Mouse (Mus musculus) layer of hippocampus, postnatal 14 days (tissue): ENCODE results near the gene 6030468B19Rik. TPM values are rescaled to one million over a fixed set of nuclear protein-coding genes. Genes with fewer than 3 reads are reported as not detected.
"Not testable (repeated sequence)": the region's sequence is repeated elsewhere in the genome, so short reads cannot be mapped to it uniquely, and the experiment has no call there.

Experiments used
- DNase-seq, 2 experiments: peaks; one replicate each; pipeline ENCODE4 v3.0.0; 2021 to 2022; ENCODE audit warnings: low spot score in 2 of 2, mixed read lengths in 1 of 2
- total RNA-seq, 2 experiments: library from RNA; stranded (reverse); gene quantifications; 2 replicates each; pipeline ENCODE4 v1.2.3; 2021

6030468B19Rik gene
- total RNA-seq, 2 experiments from 2014 or later: 0.51 TPM; not detected in 1

DNA sequence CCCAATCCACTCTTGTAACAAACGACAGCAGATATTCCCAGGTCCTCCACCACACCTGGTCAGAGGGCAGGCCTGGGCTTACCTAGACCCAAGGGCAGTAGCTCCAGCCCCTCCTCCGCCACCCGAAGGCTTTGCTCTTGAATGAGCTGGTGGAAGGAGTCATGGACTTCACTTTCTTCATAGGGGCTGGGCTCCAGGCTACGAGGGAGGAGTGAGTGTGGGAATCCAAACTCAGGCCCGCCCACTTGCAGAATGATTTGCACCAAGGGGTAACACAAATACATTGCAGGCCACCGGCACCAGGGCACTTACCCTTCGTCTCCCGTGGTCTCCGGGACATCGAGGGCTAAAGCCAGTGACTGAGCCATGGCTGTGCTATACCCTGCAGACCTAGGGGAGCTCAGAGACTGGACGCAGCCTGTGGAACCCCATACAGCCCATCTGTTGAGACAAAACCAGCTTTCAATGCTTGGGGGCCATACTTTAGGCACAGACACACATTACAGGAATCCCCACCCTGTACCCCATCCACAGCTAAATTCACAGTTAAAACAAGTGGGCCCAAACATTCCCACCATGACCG is 18.5 kb upstream of the 6030468B19Rik start:
- no peak for DNase-seq

DNA sequence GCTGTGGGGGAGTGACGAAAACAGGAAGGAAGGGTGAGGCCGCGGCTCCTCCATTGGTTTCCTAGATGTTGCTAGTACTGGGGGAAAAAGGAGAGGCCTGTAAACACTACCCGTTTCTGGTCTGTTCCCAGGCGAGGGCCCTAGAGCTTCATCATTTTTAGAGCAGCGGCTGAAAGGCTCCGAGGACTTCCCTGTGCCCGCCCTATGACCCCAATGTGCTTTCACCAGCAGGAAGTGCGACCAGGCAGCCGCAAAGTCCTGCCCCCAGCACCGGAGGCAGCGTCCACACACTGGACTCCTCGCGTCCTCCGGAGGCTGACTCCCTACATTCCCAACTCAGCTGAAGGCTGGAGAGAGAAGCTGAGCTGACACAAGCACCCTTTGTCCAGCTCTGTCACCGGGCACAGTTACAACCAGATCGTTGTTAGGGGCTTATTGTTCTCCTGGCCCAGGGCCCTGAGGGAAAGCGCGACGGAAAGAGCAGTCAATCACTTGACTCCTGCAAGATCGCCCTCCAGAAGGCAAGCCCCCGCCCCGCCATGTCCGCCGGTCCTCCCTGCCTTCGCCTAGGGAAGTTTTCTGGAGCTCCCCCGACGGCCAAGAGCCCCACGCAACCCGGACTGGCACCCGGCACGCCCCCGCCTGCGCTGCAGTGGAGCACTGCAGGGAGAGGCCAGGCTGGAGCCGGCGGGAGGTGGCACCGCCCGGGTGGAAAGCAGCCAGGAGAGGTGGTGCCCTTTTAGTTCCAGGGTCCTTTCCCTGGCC is 17.8 kb upstream of the 6030468B19Rik start:
- DNase-seq: no peak

GRCm38 (mm10) chr11:117780199-117780515 is 17.3 kb upstream of the 6030468B19Rik start:
- DNase-seq: no peak

- DNase-seq: no peak
Observed at GRCm38 (mm10) chr11:117780582-117781111, 16.8 kb upstream of the 6030468B19Rik start.

- DNase-seq: no peak
Observed at GRCm38 (mm10) chr11:117781199-117781821, 16.1 kb upstream of the 6030468B19Rik start.

GRCm38 (mm10) chr11:117781993-117782704 is 15.3 kb upstream of the 6030468B19Rik start, which contains the start of the genes Tmc8 and Tmc6:
Gene Tmc8 (plus strand): TSS chr11:117782076.
Gene Tmc6 (minus strand): TSS chr11:117782198.
- DNase-seq: no peak

DNA sequence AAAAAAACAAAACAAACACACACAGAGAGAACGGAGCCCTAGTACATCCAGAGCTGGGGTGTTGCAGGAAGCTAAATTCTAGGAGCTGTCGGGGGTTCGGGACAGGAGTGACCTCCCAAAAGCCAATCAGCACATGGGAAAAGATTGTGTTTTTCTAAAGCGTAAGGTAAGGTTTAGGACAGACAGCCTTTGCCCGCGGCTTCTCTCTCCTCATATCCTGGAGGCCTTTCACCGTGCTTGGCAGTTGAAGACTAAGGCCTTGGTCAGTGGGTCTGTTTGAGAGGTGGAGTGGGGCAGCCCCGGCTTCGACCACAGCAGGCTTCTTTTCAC is 14.8 kb upstream of the 6030468B19Rik start:
- no peak for DNase-seq

DNA sequence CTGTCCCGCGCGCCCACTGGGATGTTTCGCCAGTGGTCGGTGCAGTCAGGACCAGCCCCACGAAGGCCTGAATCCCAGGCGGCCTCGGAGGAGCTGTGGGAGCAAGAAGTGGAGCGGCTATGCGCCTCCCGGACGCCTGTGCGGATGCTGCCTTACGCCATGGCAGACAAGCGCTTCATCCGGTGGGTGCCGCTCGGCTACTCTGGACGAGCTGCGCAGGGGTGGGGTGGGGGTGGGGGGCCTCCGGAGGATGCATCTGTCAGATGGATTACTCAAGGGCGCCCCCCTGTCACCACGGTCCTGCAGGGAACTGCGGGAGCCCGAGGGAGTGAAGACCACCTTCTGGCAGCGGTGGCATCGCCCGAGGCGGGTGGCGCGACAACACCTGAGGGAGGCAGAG is 14.4 kb upstream of the 6030468B19Rik start:
- peak; percentile 61 to 67 for DNase-seq

GRCm38 (mm10) chr11:117783683-117784309 is 13.7 kb upstream of the 6030468B19Rik start:
- no peak for DNase-seq

GRCm38 (mm10) chr11:117786294-117786693 is 11.2 kb upstream of the 6030468B19Rik start:
- DNase-seq: no peak

- not testable (repeated sequence) for DNase-seq
Observed at GRCm38 (mm10) chr11:117788481-117788880, 9.0 kb upstream of the 6030468B19Rik start.

DNA sequence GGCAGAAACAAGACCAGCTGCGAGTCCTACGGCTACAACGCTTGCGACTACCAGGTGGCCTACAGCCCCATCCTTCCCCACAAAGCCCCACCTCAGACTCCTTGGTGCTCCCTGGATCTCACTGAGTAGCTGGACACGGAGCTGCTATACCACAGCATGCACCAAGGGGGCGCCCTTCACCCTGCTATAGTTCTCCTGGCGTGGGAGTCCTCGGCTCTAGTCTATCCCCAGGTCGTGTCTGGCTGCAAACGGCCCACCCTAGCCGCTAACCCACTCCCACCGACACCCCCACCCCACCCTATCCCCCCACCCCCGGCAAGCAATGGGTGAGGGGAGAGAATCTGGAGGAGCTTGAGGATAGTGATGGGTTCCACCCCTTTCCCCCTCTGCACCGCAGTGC is 7.2 kb upstream of the 6030468B19Rik start:
- peak in 1 of 2 experiments; percentile 49 for DNase-seq

GRCm38 (mm10) chr11:117790703-117791440 is 6.6 kb upstream of the 6030468B19Rik start:
- no peak for DNase-seq

DNA sequence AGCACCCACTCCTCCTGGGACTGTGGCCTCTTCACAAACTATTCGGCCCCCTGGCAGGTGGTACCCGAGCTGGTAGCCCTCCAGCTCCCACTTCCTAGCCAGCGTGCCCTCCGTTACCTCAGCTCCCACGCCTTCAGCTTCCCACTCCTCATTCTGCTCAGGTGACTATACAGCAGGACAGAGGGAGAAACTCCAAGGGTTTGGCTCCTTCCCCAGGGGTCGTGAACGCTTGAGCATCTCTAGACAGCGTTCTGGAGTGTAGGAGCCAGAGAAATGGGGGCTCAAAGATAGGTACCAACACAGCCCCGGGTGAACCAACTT is 6.1 kb upstream of the 6030468B19Rik start:
- no peak for DNase-seq

- DNase-seq: no peak
Observed at GRCm38 (mm10) chr11:117792281-117792888, 5.1 kb upstream of the 6030468B19Rik start.

DNA sequence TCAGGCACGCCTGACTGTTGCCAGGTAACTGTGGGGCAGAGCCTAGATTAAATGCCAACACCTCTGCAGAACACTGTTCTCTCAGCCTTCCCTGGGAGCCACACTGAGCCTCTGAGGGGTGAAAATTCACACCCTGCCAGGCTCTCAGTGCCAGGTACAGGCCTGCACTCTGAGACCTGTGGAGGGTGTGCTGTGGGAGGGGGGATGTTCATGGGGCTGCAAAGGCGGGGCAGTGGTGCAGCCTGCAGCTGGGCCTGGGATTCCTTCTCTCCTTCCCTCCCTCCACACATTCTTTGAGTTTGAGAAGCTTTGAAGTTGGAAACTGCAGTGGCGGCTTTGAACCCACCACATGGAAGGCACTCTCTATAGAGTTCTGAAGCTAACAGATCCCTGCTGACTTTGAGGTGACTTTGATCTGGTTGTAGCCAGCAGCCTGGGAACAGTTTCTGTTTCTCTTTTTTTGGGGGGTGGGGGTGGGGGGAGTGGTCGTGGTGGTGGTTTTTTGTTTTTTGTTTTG is 3.4 kb upstream of the 6030468B19Rik start:
- DNase-seq: no peak

- DNase-seq: no peak
Observed at GRCm38 (mm10) chr11:117796954-117797353, 506 bp upstream of the 6030468B19Rik start.

DNA sequence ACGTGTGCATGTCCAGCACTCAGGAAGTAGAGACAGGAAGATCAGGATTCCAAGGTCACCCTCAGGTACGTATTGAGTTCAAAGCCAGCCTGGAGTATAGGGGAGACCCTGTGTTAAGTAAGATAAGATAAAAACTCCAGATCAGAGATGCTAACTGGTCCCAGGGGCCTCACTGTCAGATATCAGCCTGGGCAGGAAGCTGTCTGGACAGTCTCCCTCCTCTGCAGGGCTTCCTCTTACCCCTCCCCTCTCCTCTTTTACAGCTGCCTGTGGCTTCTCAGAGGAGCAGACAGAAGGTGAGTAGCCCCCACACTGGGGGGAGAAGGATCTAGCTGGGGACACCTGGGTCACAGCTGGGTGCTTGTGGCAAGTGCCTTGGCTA is 691 bp downstream of the 6030468B19Rik start:
- DNase-seq: no peak

GRCm38 (mm10) chr11:117799174-117799573 is 1.7 kb downstream of the 6030468B19Rik start:
- DNase-seq: no peak

DNA sequence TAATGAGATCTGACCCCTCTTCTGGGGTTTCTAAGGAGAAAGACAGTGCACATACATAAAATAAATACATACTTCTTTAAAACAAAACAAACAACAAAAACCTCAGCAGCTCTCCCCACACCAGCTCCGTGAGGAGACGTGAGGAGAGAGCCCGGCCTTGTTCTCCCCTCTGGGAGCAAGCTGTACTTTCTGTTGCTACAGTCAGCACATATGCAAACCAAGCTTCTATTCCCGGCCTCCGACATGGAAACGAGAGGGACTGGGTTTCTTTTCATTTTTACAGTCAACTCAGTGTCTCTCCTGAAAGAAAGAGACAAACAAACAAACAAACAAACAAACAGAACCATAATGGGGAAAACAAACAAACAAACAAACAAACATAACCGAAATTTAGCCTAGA is 2.6 kb downstream of the 6030468B19Rik start:
- DNase-seq: no peak
